Mouse (Mus musculus) intestine, embryonic 15.5 days (tissue): ENCODE data around the gene Nfia. TPM values are rescaled to one million over a fixed set of nuclear protein-coding genes. Genes with fewer than 3 reads are reported as not detected.

ENCODE experiments used
- ATAC-seq: fragments of 200-750 bp; cut with Nextera tagmentation; 2 replicates; pipeline ENCODE4 v1.8.0; 2017; ENCODE audit warnings: moderate TSS enrichment, moderate library complexity
- H3K27ac ChIP-seq: fragments of 300-500 bp; sonication (generic); 2 replicates; pipeline ENCODE4 v1.5.1; 2015; ENCODE audit warnings: mild to moderate bottlenecking, inconsistent platforms
- H3K27me3 ChIP-seq: fragments of 300-500 bp; sonication (generic); replicated peaks from 2 replicates; pipeline ENCODE4 v1.6.1; 2015; ENCODE audit warnings: inconsistent platforms
- H3K36me3 ChIP-seq: fragments of 300-500 bp; sonication (generic); 2 replicates; pipeline ENCODE4 v1.6.1; 2015; ENCODE audit warnings: inconsistent platforms
- H3K4me1 ChIP-seq: fragments of 300-500 bp; sonication (generic); replicated peaks from 2 replicates; pipeline ENCODE4 v1.6.1; 2015; ENCODE audit warnings: inconsistent platforms
- H3K4me2 ChIP-seq: fragments of 300-500 bp; sonication (generic); replicated peaks from 2 replicates; pipeline ENCODE4 v1.6.1; 2015; ENCODE audit warnings: mild to moderate bottlenecking, inconsistent platforms
- H3K4me3 ChIP-seq: fragments of 300-500 bp; sonication (generic); replicated peaks from 2 replicates; pipeline ENCODE4 v1.5.1; 2015; ENCODE audit warnings: inconsistent platforms
- H3K9ac ChIP-seq: fragments of 300-500 bp; sonication (generic); 2 replicates; pipeline ENCODE4 v1.6.1; 2015; ENCODE audit warnings: inconsistent platforms
- H3K9me3 ChIP-seq: fragments of 300-500 bp; sonication (generic); 2 replicates; pipeline ENCODE4 v1.6.1; 2016; ENCODE audit warnings: inconsistent platforms
- WGBS: fragments of 180-500 bp; shearing (Covaris S2); methylation state at CpG from one replicate; pipeline ENCODE4 v1.1.7; 2015; 5-methylcytosine and 5-hydroxymethylcytosine counted together
- polyA plus RNA-seq: library from polyadenylated mRNA; unstranded; fragments of >200 nt; fragmentation: Nextera tagmentation; extraction: Ambion mirVana; gene quantifications from 2 replicates; pipeline ENCODE4 v1.2.1, GENCODE M21; 2015

The Nfia gene
- polyA plus RNA-seq, 1 experiment from 2014 or later, result 37.3 TPM

- Histone ChIP-seq H3K4me1 (peaks cover 5% of the 10 kb centered on the region), H3K4me2 (peak overlapping the region; percentile 64), H3K36me3 (no peaks in the 10 kb centered on the region), H3K9me3 (no peaks in the 10 kb centered on the region), H3K27ac (peak overlapping the region; percentile 95), H3K9ac (peak overlapping the region; percentile 33), H3K4me3 (peak overlapping the region; percentile 38), H3K27me3 (no peaks in the 10 kb centered on the region)
- 12% methylated on average over 5 of the region's 5 CpGs for WGBS
- no peak for ATAC-seq
Observed at GRCm38 (mm10) chr4:97771426-97771825, 1.1 kb upstream of the Nfia start.

- Histone ChIP-seq H3K9me3 (no peaks in the 10 kb centered on the region), H3K4me3 (peak overlapping the region; percentile 38), H3K27me3 (no peaks in the 10 kb centered on the region), H3K4me1 (peaks cover 5% of the 10 kb centered on the region), H3K4me2 (peak overlapping the region; percentile 64), H3K27ac (peak overlapping the region; percentile 95), H3K36me3 (no peaks in the 10 kb centered on the region), H3K9ac (peak overlapping the region; percentile 33)
- WGBS, result under 1% methylated on average over 25 of the region's 25 CpGs
- peak; percentile 96 for ATAC-seq
Observed at GRCm38 (mm10) chr4:97772084-97772484, 450 bp upstream of the Nfia start.

GRCm38 (mm10) chr4:97773110-97773593 is 618 bp downstream of the Nfia start:
- ATAC-seq, result peak; percentile 76
- no peaks in the 10 kb centered on the region for H3K36me3 ChIP-seq
- H3K4me3 ChIP-seq, result peak overlapping the region; percentile 38
- peaks cover 5% of the 10 kb centered on the region for H3K4me1 ChIP-seq
- H3K9ac ChIP-seq, result no peak overlapping the region
- peak overlapping the region; percentile 64 for H3K4me2 ChIP-seq
- H3K9me3 ChIP-seq, result no peaks in the 10 kb centered on the region
- no peaks in the 10 kb centered on the region for H3K27me3 ChIP-seq
- under 1% methylated on average over 14 of the region's 14 CpGs for WGBS
- peak overlapping the region; percentile 95 for H3K27ac ChIP-seq

- peak overlapping the region; percentile 64 for H3K4me2 ChIP-seq
- no peaks in the 10 kb centered on the region for H3K36me3 ChIP-seq
- H3K4me3 ChIP-seq, result peak overlapping the region; percentile 38; the same call in 1 of the 2 replicates
- no peak for ATAC-seq
- WGBS, result 74% methylated on average over 2 of the region's 2 CpGs
- no peak overlapping the region for H3K9ac ChIP-seq
- H3K27me3 ChIP-seq, result no peaks in the 10 kb centered on the region
- peak overlapping the region; percentile 95 for H3K27ac ChIP-seq
- peaks cover 5% of the 10 kb centered on the region for H3K4me1 ChIP-seq
- no peaks in the 10 kb centered on the region for H3K9me3 ChIP-seq
Observed at GRCm38 (mm10) chr4:97773791-97774190, 1.3 kb downstream of the Nfia start.

GRCm38 (mm10) chr4:97774446-97774950 is 2.0 kb downstream of the Nfia start:
- Histone ChIP-seq H3K9me3 (no peaks in the 10 kb centered on the region), H3K4me1 (peaks cover 5% of the 10 kb centered on the region), H3K27ac (peak overlapping the region; percentile 82), H3K36me3 (no peaks in the 10 kb centered on the region), H3K4me2 (peak overlapping the region; percentile 83), H3K4me3 (peak overlapping the region; percentile 26), H3K27me3 (no peaks in the 10 kb centered on the region), H3K9ac (no peak overlapping the region)
- 16% methylated on average over 4 of the region's 4 CpGs for WGBS
- no peak for ATAC-seq

GRCm38 (mm10) chr4:97775059-97775458 is 2.5 kb downstream of the Nfia start:
- no peaks in the 10 kb centered on the region for H3K27me3 ChIP-seq
- peak overlapping the region; percentile 26 for H3K4me3 ChIP-seq
- no peaks in the 10 kb centered on the region for H3K36me3 ChIP-seq
- H3K4me2 ChIP-seq, result peak overlapping the region; percentile 83
- H3K4me1 ChIP-seq, result peaks cover 5% of the 10 kb centered on the region
- H3K9me3 ChIP-seq, result no peaks in the 10 kb centered on the region
- 0 out of 2 replicates have a peak overlapping the region, but pooled peaks have one; percentile 17 for H3K9ac ChIP-seq
- no peak for ATAC-seq
- peak overlapping the region; percentile 82 for H3K27ac ChIP-seq
- under 1% methylated on average over 13 of the region's 13 CpGs for WGBS

GRCm38 (mm10) chr4:97775494-97776265 is 3.1 kb downstream of the Nfia start:
- no peak for ATAC-seq
- no peaks in the 10 kb centered on the region for H3K9me3 ChIP-seq
- H3K4me2 ChIP-seq, result peak overlapping the region; percentile 83
- peak overlapping the region; percentile 82 for H3K27ac ChIP-seq
- H3K9ac ChIP-seq, result peak overlapping the region; percentile 11; the same call in 1 of the 2 replicates
- no peaks in the 10 kb centered on the region for H3K36me3 ChIP-seq
- H3K4me1 ChIP-seq, result peaks cover 5% of the 10 kb centered on the region
- H3K27me3 ChIP-seq, result no peaks in the 10 kb centered on the region
- peak overlapping the region; percentile 26 for H3K4me3 ChIP-seq
- 3% methylated on average over 20 of the region's 20 CpGs for WGBS

- Histone ChIP-seq H3K27me3 (no peaks in the 10 kb centered on the region), H3K9ac (peak overlapping the region; percentile 91), H3K4me1 (peaks cover 5% of the 10 kb centered on the region), H3K27ac (peak overlapping the region; percentile 91), H3K36me3 (no peaks in the 10 kb centered on the region), H3K9me3 (no peaks in the 10 kb centered on the region), H3K4me3 (peak overlapping the region; percentile 90), H3K4me2 (peak overlapping the region; percentile 83)
- ATAC-seq, result no peak
- 1% methylated on average over 10 of the region's 10 CpGs for WGBS
Observed at GRCm38 (mm10) chr4:97776388-97777080, 4.0 kb downstream of the Nfia start.

- WGBS, result under 1% methylated on average over 51 of the region's 77 CpGs
- ATAC-seq, result peak; percentile 31
- Histone ChIP-seq H3K27ac (peak overlapping the region; percentile 91), H3K27me3 (no peaks in the 10 kb centered on the region), H3K4me3 (peak overlapping the region; percentile 90), H3K4me1 (peaks cover 5% of the 10 kb centered on the region), H3K9me3 (no peaks in the 10 kb centered on the region), H3K9ac (peak overlapping the region; percentile 91), H3K36me3 (no peaks in the 10 kb centered on the region), H3K4me2 (peak overlapping the region; percentile 83)
Observed at GRCm38 (mm10) chr4:97777081-97777705, 4.7 kb downstream of the Nfia start.

GRCm38 (mm10) chr4:97777706-97778176 is 5.2 kb downstream of the Nfia start, which contains the start of gene E130114P18Rik:
TSS of gene E130114P18Rik (minus strand) at chr4:97778078.
- Histone ChIP-seq H3K4me2 (peak within 1 kb of the TSS; percentile 83), H3K27ac (peak within 1 kb of the TSS; percentile 91), H3K27me3 (no peaks in the 10 kb centered on the region), H3K9ac (peak within 1 kb of the TSS; percentile 91), H3K4me1 (peaks cover 5% of the 10 kb centered on the region), H3K9me3 (no peaks in the 10 kb centered on the region), H3K36me3 (no peaks in the 10 kb centered on the region), H3K4me3 (peak within 1 kb of the TSS; percentile 90)
- WGBS, result under 1% methylated on average over 37 of the region's 37 CpGs
- peak; percentile 77 for ATAC-seq

GRCm38 (mm10) chr4:97778211-97779002 is 5.9 kb downstream of the Nfia start:
- Histone ChIP-seq H3K9ac (peak overlapping the region; percentile 91), H3K27me3 (no peaks in the 10 kb centered on the region), H3K4me2 (peak overlapping the region; percentile 83), H3K4me1 (peaks cover 5% of the 10 kb centered on the region), H3K36me3 (peaks cover 3% of the 10 kb centered on the region), H3K27ac (peak overlapping the region; percentile 91), H3K9me3 (no peaks in the 10 kb centered on the region), H3K4me3 (peak overlapping the region; percentile 90)
- WGBS, result under 1% methylated on average over 87 of the region's 94 CpGs
- ATAC-seq, result peak; percentile 26
